Mouse (Mus musculus) heart, postnatal 36 days (tissue): Measurements from ENCODE around the gene Cisd3. TPM values are rescaled to one million over a fixed set of nuclear protein-coding genes. Genes with fewer than 3 reads are reported as not detected.
"Not testable (repeated sequence)": the region's sequence is repeated elsewhere in the genome, so short reads cannot be mapped to it uniquely, and the experiment has no call there.

ENCODE experiments used
- DNase-seq, 2 experiments: peaks; one replicate each; pipeline ENCODE4 v3.0.0; 2021 to 2022
- intact Hi-C: fragments of 180-260 bp; cut with DNase I; formaldehyde crosslinking; loops from one replicate; pipeline ENCODE4 v1.15.1; 2025
- total RNA-seq, 2 experiments: library from RNA; stranded (reverse); gene quantifications; 2 replicates each; pipeline ENCODE4 v1.2.3; 2021

The Cisd3 gene
- 100 to 1,000 TPM; 146 TPM for total RNA-seq

GRCm38 (mm10) chr11:97685613-97686321, at the start of gene Cisd3:
Gene Cisd3 (plus strand): TSS chr11:97685826.
- DNase-seq: peak; percentile 92 to 94
- intact Hi-C loops: loop anchor here (1.0 to 5.0 kb wide), 3 partner anchors 21 to 153 kb away; no protein-coding TSS in a partner anchor

- intact Hi-C loops: no loop called here
- no peak for DNase-seq
These were observed 44.0 kb upstream of the Cisd3 start for GRCm38 (mm10) chr11:97641668-97642067.

- DNase-seq: no peak
- intact Hi-C loops: no loop called here
These were observed 42.9 kb upstream of the Cisd3 start for GRCm38 (mm10) chr11:97642746-97643145.

- intact Hi-C loops: no loop called here
- DNase-seq: no peak
These were observed 42.1 kb upstream of the Cisd3 start for GRCm38 (mm10) chr11:97643380-97644055.

GRCm38 (mm10) chr11:97644834-97645233, 40.8 kb upstream of the Cisd3 start:
- DNase-seq: peak; percentile 77 to 80
- intact Hi-C loops: loop anchor here (1.0 to 5.0 kb wide), 2 partner anchors 45 to 97 kb away; partner anchors contain the start of gene Pip4k2b

- not testable (repeated sequence) for DNase-seq
- intact Hi-C loops: loop anchor here (5.0 kb wide), 1 partner anchor 94 kb away; the partner anchor contains the start of gene Pip4k2b
These were observed 37.1 kb upstream of the Cisd3 start for GRCm38 (mm10) chr11:97648541-97648940.

- DNase-seq: no peak
- intact Hi-C loops: no loop called here
These were observed 35.3 kb upstream of the Cisd3 start for GRCm38 (mm10) chr11:97650341-97650740.

- DNase-seq, intact Hi-C loops: not testable (repeated sequence)
These were observed 32.2 kb upstream of the Cisd3 start for GRCm38 (mm10) chr11:97653376-97653775.

GRCm38 (mm10) chr11:97654210-97654609, 31.4 kb upstream of the Cisd3 start:
- intact Hi-C loops: no loop called here
- no peak for DNase-seq

- intact Hi-C loops: no loop called here
- no peak for DNase-seq
These were observed 29.2 kb upstream of the Cisd3 start for GRCm38 (mm10) chr11:97656269-97656971.

GRCm38 (mm10) chr11:97657184-97657945, 28.3 kb upstream of the Cisd3 start:
- DNase-seq: no peak
- intact Hi-C loops: no loop called here

- DNase-seq, intact Hi-C loops: not testable (repeated sequence)
These were observed 27.7 kb upstream of the Cisd3 start for GRCm38 (mm10) chr11:97657967-97658366.

GRCm38 (mm10) chr11:97658751-97659266, 26.8 kb upstream of the Cisd3 start:
- intact Hi-C loops: no loop called here
- DNase-seq: no peak

GRCm38 (mm10) chr11:97659267-97659989, 26.2 kb upstream of the Cisd3 start:
- DNase-seq: peak in 1 of 2 experiments; percentile 38
- intact Hi-C loops: no loop called here

GRCm38 (mm10) chr11:97659990-97660714, 25.5 kb upstream of the Cisd3 start:
- peak; percentile 77 to 84 for DNase-seq
- intact Hi-C loops: loop anchor here (1.0 to 2.0 kb wide), 2 partner anchors 26 to 39 kb away; no protein-coding TSS in a partner anchor

GRCm38 (mm10) chr11:97660734-97661647, 24.6 kb upstream of the Cisd3 start:
- intact Hi-C loops: loop anchor here (1.0 to 2.0 kb wide), 2 partner anchors 25 to 38 kb away; no protein-coding TSS in a partner anchor
- peak in 1 of 2 experiments; percentile 34 for DNase-seq

- intact Hi-C loops: loop anchor here (2.0 kb wide), 1 partner anchor 37 kb away; no protein-coding TSS in a partner anchor
- DNase-seq: peak; percentile 67 to 71
These were observed 23.9 kb upstream of the Cisd3 start for GRCm38 (mm10) chr11:97661648-97662133.
